Mouse (Mus musculus) neural tube, embryonic 11.5 days (tissue): ENCODE results near the gene Rgs3. TPM values are rescaled to one million over a fixed set of nuclear protein-coding genes. Genes with fewer than 3 reads are reported as not detected.

ENCODE experiments used
- ATAC-seq: fragments of 200-750 bp; cut with Nextera tagmentation; 2 replicates; pipeline ENCODE4 v1.8.0; 2017; ENCODE audit warnings: moderate number of reproducible peaks, mild to moderate bottlenecking, moderate TSS enrichment, moderate library complexity; ENCODE audit not compliant: insufficient read depth, low FRiP score, low TSS enrichment
- DNase-seq: peaks from one replicate; pipeline ENCODE4 v3.0.0-alpha.2; 2015; ENCODE audit warnings: low spot score
- H3K27ac ChIP-seq: fragments of 300-500 bp; sonication (generic); 2 replicates; pipeline ENCODE4 v1.5.1; 2014; ENCODE audit warnings: low read depth, mild to moderate bottlenecking, low read length
- H3K27me3 ChIP-seq: fragments of 300-500 bp; sonication (generic); 2 replicates; pipeline ENCODE4 v1.6.1; 2014; ENCODE audit warnings: mild to moderate bottlenecking, low read length, mixed read lengths; ENCODE audit not compliant: control insufficient read depth, insufficient read depth
- H3K36me3 ChIP-seq: fragments of 300-500 bp; sonication (generic); 2 replicates; pipeline ENCODE4 v1.6.1; 2014; ENCODE audit warnings: mild to moderate bottlenecking, low read length, moderate library complexity, mixed read lengths; ENCODE audit not compliant: control insufficient read depth, insufficient read depth
- H3K4me1 ChIP-seq: fragments of 300-500 bp; sonication (generic); 2 replicates; pipeline ENCODE4 v1.6.1; 2014; ENCODE audit warnings: low read length, mixed read lengths; ENCODE audit not compliant: control insufficient read depth, insufficient read depth
- H3K4me2 ChIP-seq: fragments of 300-500 bp; sonication (generic); 2 replicates; pipeline ENCODE4 v1.6.1; 2014; ENCODE audit warnings: low read depth, mild to moderate bottlenecking, moderate library complexity
- H3K4me3 ChIP-seq: fragments of 300-500 bp; sonication (generic); 2 replicates; pipeline ENCODE4 v1.5.1; 2014; ENCODE audit warnings: low read depth, low read length
- H3K9ac ChIP-seq: fragments of 300-500 bp; sonication (generic); 2 replicates; pipeline ENCODE4 v1.6.1; 2014; ENCODE audit warnings: mild to moderate bottlenecking, low read length
- H3K9me3 ChIP-seq: fragments of 300-500 bp; sonication (generic); 2 replicates; pipeline ENCODE4 v1.6.1; 2016; ENCODE audit warnings: low read length; ENCODE audit not compliant: control insufficient read depth
- WGBS: fragments of 180-500 bp; shearing (Covaris S2); extraction: QIAGEN DNeasy Blood & Tissue Kit; methylation state at CpG from one replicate; pipeline ENCODE4 v1.1.7; 2014; 5-methylcytosine and 5-hydroxymethylcytosine counted together
- polyA plus RNA-seq: library from polyadenylated mRNA; unstranded; fragments of >200 nt; fragmentation: Nextera tagmentation; extraction: Ambion mirVana; gene quantifications from 2 replicates; pipeline ENCODE4 v1.2.1, GENCODE M21; 2014

Rgs3 gene
- polyA plus RNA-seq, 1 experiment from 2014 or later = 29.4 TPM

- ATAC-seq (peak; percentile 71), DNase-seq (peak; percentile 73)
- peak overlapping the region; percentile 53; the same call in 1 of the 2 replicates for H3K27ac ChIP-seq
- no peaks in the 10 kb centered on the region for H3K9me3 ChIP-seq
- H3K4me3 ChIP-seq = no peak overlapping the region
- no peak overlapping the region for H3K4me2 ChIP-seq
- H3K36me3 ChIP-seq = no peaks in the 10 kb centered on the region
- no peaks in the 10 kb centered on the region for H3K27me3 ChIP-seq
- peaks cover 47% of the 10 kb centered on the region for H3K4me1 ChIP-seq
- no peak overlapping the region for H3K9ac ChIP-seq
- 2% methylated on average over 15 of the region's 15 CpGs for WGBS
These were observed 99.6 kb downstream of the Rgs3 start for GRCm38 (mm10) chr4:62659264-62659663.

GRCm38 (mm10) chr4:62659861-62660553, 100.4 kb downstream of the Rgs3 start:
- DNase-seq (peak; percentile 54), ATAC-seq (peak; percentile 49)
- Histone ChIP-seq H3K27me3 (no peaks in the 10 kb centered on the region), H3K4me3 (no peak overlapping the region), H3K4me2 (peak overlapping the region; percentile 20), H3K4me1 (peaks cover 47% of the 10 kb centered on the region), H3K9ac (peak overlapping the region; percentile 16; the same call in 1 of the 2 replicates), H3K36me3 (no peaks in the 10 kb centered on the region), H3K27ac (peak overlapping the region; percentile 80), H3K9me3 (no peaks in the 10 kb centered on the region)
- WGBS = 4% methylated on average over 14 of the region's 14 CpGs

GRCm38 (mm10) chr4:62660554-62660864, 100.9 kb downstream of the Rgs3 start:
- H3K27ac ChIP-seq = peak overlapping the region; percentile 80
- DNase-seq = peak; percentile 72

GRCm38 (mm10) chr4:62661311-62661849, 101.7 kb downstream of the Rgs3 start:
- no peaks in the 10 kb centered on the region for H3K36me3 ChIP-seq
- H3K4me3 ChIP-seq = no peak overlapping the region
- H3K4me2 ChIP-seq = no peak overlapping the region
- peaks cover 47% of the 10 kb centered on the region for H3K4me1 ChIP-seq
- 59% methylated on average over 8 of the region's 8 CpGs for WGBS
- no peak overlapping the region for H3K9ac ChIP-seq
- DNase-seq = no peak
- ATAC-seq = no peak
- H3K9me3 ChIP-seq = no peaks in the 10 kb centered on the region
- H3K27me3 ChIP-seq = no peaks in the 10 kb centered on the region
- H3K27ac ChIP-seq = peak overlapping the region; percentile 80

More at GRCm38 (mm10) chr4:62660554-62660864, 100.9 kb downstream of the Rgs3 start:
- peak overlapping the region; percentile 20; the same call in 1 of the 2 replicates for H3K4me2 ChIP-seq
- peaks cover 47% of the 10 kb centered on the region for H3K4me1 ChIP-seq
- no peak overlapping the region for H3K4me3 ChIP-seq
- H3K36me3 ChIP-seq = no peaks in the 10 kb centered on the region
- peak overlapping the region; percentile 16 for H3K9ac ChIP-seq
- H3K9me3 ChIP-seq = no peaks in the 10 kb centered on the region
- 0% methylated on average over 3 of the region's 3 CpGs for WGBS
- ATAC-seq = peak; percentile 20
- H3K27me3 ChIP-seq = no peaks in the 10 kb centered on the region

DNA sequence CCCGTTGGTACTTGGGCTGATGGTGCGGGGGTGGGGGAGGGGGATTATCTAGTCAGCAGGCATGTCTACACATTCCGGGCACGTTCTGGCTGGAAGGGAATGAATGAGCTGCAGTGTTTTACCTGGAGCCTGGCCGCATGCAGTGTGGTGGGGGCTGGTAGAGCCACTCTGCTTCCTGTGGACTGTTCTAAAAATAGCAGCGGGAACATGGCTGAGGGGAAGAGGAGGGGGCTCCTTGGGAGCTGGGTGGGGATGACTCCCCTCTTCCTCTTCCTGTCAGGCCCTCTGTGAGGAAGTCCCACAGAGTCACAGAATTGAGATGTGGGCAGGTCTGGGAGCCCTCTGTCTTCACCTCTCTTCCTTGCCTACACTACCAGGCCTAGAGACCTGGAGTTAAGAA, 103.7 kb downstream of the Rgs3 start:
- no peak overlapping the region for H3K4me3 ChIP-seq
- no peak overlapping the region for H3K9ac ChIP-seq
- peaks cover 46% of the 10 kb centered on the region for H3K4me1 ChIP-seq
- H3K9me3 ChIP-seq = no peaks in the 10 kb centered on the region
- DNase-seq (peak; percentile 50), ATAC-seq (peak; percentile 22)
- 24% methylated on average over 6 of the region's 6 CpGs for WGBS
- no peaks in the 10 kb centered on the region for H3K27me3 ChIP-seq
- no peaks in the 10 kb centered on the region for H3K36me3 ChIP-seq
- H3K4me2 ChIP-seq = no peak overlapping the region
- peak overlapping the region; percentile 67 for H3K27ac ChIP-seq

DNA sequence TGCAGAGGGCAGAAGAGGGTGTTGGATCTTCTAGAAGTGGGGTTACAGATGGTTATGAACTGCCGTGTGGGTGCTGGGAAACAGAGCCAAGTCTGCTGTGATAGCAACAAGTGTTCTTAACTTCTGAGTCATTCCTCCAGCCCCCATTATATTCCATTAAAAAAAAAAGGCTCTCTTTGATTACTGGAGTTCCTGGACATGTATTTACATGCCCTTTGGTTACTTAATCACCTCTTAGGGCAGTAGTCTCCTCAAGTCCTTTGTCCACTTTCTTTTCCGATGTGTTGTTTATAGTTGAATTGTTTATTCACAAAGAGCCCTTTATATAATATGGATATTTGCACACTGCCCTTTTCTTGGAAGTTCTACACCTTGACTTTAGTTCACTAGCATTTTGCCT, 106.2 kb downstream of the Rgs3 start:
- Histone ChIP-seq H3K4me2 (no peak overlapping the region), H3K27ac (no peak overlapping the region), H3K4me3 (no peak overlapping the region), H3K9ac (no peak overlapping the region), H3K9me3 (no peaks in the 10 kb centered on the region), H3K36me3 (no peaks in the 10 kb centered on the region), H3K27me3 (no peaks in the 10 kb centered on the region), H3K4me1 (peaks cover 24% of the 10 kb centered on the region)
- no peak for DNase-seq
- ATAC-seq = no peak
- WGBS = 80% methylated on average over 2 of the region's 2 CpGs

GRCm38 (mm10) chr4:62668666-62669065, 109.0 kb downstream of the Rgs3 start:
- H3K9me3 ChIP-seq = no peaks in the 10 kb centered on the region
- H3K4me2 ChIP-seq = no peak overlapping the region
- H3K9ac ChIP-seq = no peak overlapping the region
- WGBS = 90% methylated on average over 8 of the region's 8 CpGs
- H3K36me3 ChIP-seq = no peaks in the 10 kb centered on the region
- H3K27me3 ChIP-seq = no peaks in the 10 kb centered on the region
- no peak overlapping the region for H3K27ac ChIP-seq
- DNase-seq = no peak
- no peak for ATAC-seq
- peaks cover 3% of the 10 kb centered on the region for H3K4me1 ChIP-seq
- H3K4me3 ChIP-seq = no peak overlapping the region

DNA sequence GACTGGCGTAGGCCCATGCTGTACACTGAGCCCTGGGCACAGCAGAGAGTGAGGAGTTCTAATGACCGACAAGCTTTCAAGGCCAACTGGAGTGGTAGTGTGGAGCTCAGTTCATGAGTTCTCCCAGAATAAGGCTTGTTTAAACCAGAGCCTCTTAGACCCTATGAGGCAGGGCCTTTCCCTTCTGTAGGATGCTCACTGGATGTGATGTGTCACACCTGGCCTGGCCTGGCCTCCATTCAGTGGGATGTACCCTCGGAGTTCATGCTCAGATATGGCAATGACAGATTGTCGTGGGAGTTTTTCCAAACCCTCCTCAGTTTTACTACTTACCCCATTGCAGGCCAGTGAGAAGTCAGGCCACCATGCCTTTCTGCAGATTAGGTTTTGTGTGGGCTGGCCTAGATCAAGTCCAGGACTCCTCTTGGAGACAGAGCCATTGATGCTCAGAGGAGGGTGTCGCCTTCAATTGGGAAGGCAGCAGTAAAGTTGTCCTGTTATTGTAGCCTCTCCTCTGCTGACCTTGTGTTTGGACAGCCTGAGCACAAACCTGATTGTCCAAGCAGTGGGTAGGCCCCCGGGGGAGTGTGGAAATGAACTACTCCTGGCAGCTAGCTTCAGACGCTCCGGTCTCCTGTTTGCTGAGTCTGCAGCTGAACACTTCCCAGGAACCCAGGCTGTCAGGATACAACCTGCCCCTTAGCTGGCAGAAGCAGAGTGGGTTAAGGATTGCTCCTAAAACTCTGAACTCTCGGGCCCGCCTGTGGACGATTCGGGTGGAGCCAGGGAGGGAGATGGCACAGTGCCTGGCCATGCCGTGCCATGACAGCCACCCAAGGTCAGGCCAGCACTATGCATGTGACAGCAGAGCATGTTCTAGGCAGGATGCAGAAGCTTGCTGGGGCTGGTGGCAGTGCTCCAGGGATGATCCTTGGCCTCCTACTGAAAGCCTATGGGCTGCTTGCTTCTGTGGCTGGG, 109.7 kb downstream of the Rgs3 start:
- Histone ChIP-seq H3K36me3 (no peaks in the 10 kb centered on the region), H3K4me2 (no peak overlapping the region), H3K27me3 (no peaks in the 10 kb centered on the region), H3K9me3 (no peaks in the 10 kb centered on the region), H3K4me3 (no peak overlapping the region), H3K27ac (no peak overlapping the region), H3K4me1 (peaks cover 3% of the 10 kb centered on the region; the same call in 1 of the 2 replicates), H3K9ac (no peak overlapping the region)
- DNase-seq (no peak), ATAC-seq (no peak)
- 78% methylated on average over 13 of the region's 13 CpGs for WGBS
